Mouse (Mus musculus) adrenal gland, postnatal 25 days (tissue): ENCODE data around the gene Arap1. TPM values are rescaled to one million over a fixed set of nuclear protein-coding genes. Genes with fewer than 3 reads are reported as not detected.

Experiments used
- DNase-seq: peaks from one replicate; pipeline ENCODE4 v3.0.0; 2021; ENCODE audit warnings: mixed read lengths
- total RNA-seq: library from RNA; stranded (reverse); gene quantifications from 2 replicates; pipeline ENCODE4 v1.2.3, GENCODE M21; 2021

The Arap1 gene
- total RNA-seq, 1 experiment from 2014 or later: 40.2 TPM

- DNase-seq: peak; percentile 93
These were observed 102.8 kb downstream of the Arap1 start for GRCm38 (mm10) chr7:101450422-101451401.

- no peak for DNase-seq
These were observed 104.8 kb downstream of the Arap1 start for GRCm38 (mm10) chr7:101452669-101453068.

GRCm38 (mm10) chr7:101453296-101453695 lies 105.4 kb downstream of the Arap1 start:
- DNase-seq: no peak

GRCm38 (mm10) chr7:101453725-101454124 lies 105.9 kb downstream of the Arap1 start:
- peak; percentile 39 for DNase-seq

GRCm38 (mm10) chr7:101454479-101454878 lies 106.6 kb downstream of the Arap1 start:
- no peak for DNase-seq

- DNase-seq: no peak
These were observed 107.3 kb downstream of the Arap1 start for GRCm38 (mm10) chr7:101455141-101455540.

GRCm38 (mm10) chr7:101456318-101456717 lies 108.5 kb downstream of the Arap1 start:
- DNase-seq: no peak

- DNase-seq: no peak
These were observed 108.9 kb downstream of the Arap1 start for GRCm38 (mm10) chr7:101456789-101457188.

GRCm38 (mm10) chr7:101457283-101457682 lies 109.4 kb downstream of the Arap1 start:
- DNase-seq: no peak

GRCm38 (mm10) chr7:101457801-101458200 lies 109.9 kb downstream of the Arap1 start:
- no peak for DNase-seq

GRCm38 (mm10) chr7:101458278-101458781 lies 110.5 kb downstream of the Arap1 start:
- DNase-seq: no peak

- DNase-seq: no peak
These were observed 111.5 kb downstream of the Arap1 start for GRCm38 (mm10) chr7:101459305-101459813.

- no peak for DNase-seq
These were observed 112.2 kb downstream of the Arap1 start for GRCm38 (mm10) chr7:101459923-101460607.

GRCm38 (mm10) chr7:101460608-101460957 lies 112.7 kb downstream of the Arap1 start:
- DNase-seq: no peak

- no peak for DNase-seq
These were observed 113.7 kb downstream of the Arap1 start for GRCm38 (mm10) chr7:101461571-101461970.

Other genes starting within 250 kb of the Arap1 start
- gene Atg16l2, start 45.8 kb upstream of the Arap1 start, total RNA-seq: 23.5 and 26.7 TPM in 2 replicates
- gene Stard10, start 31.0 kb upstream of the Arap1 start, total RNA-seq: 19.8 and 24.9 TPM in 2 replicates
- gene Gm45837, start 62.8 kb downstream of the Arap1 start, total RNA-seq: 4.2 TPM in 1 of 2 replicates, not detected in the other
- 161 and 169 TPM in 2 replicates for gene Pde2a, start 73.6 kb downstream of the Arap1 start, total RNA-seq
- gene Art2b, start 237.5 kb downstream of the Arap1 start, total RNA-seq: not detected in 2 replicates